Mouse (Mus musculus) CH12.LX (cell line): ENCODE measurements around the gene Nhp2. TPM values are rescaled to one million over a fixed set of nuclear protein-coding genes. Genes with fewer than 3 reads are reported as not detected.

ENCODE experiments used
- DNase-seq: peaks from one replicate; pipeline ENCODE4 v3.0.0-alpha.2; 2013; ENCODE audit errors: extremely low read depth
- H3K27ac ChIP-seq: 2 replicates; pipeline ENCODE4 v1.5.1; 2012; ENCODE audit warnings: low read depth, mild to moderate bottlenecking, control low read depth, moderate library complexity; ENCODE audit not compliant: insufficient read depth
- H3K27me3 ChIP-seq: replicated peaks from 2 replicates; pipeline ENCODE3; 2012; ENCODE audit warnings: inconsistent platforms
- H3K36me3 ChIP-seq, 2 experiments: replicated peaks in 1 of 2; 2 replicates each; pipeline versions ENCODE3 to v1.6.1; 2012; ENCODE audit warnings: inconsistent platforms in 1 of 2, low read length in 1 of 2, mild to moderate bottlenecking in 1 of 2, mixed read lengths in 1 of 2, moderate library complexity in 1 of 2; ENCODE audit not compliant: control insufficient read depth in 1 of 2, insufficient read depth in 1 of 2
- H3K4me1 ChIP-seq, 2 experiments: 2 replicates each; pipeline ENCODE4 v1.6.1; 2012; ENCODE audit warnings: inconsistent platforms in 1 of 2, moderate library complexity in 1 of 2; ENCODE audit not compliant: insufficient read depth in 2 of 2, control insufficient read depth in 1 of 2
- H3K4me2 ChIP-seq: 2 replicates; pipeline ENCODE4 v1.6.1; 2012; ENCODE audit warnings: low read depth, mild to moderate bottlenecking, control low read depth; ENCODE audit not compliant: poor library complexity, insufficient read depth, severe bottlenecking
- H3K4me3 ChIP-seq, 3 experiments: fragments of 150-350 bp in 1 of 3; sonication (generic) in 1 of 3; replicated peaks in 1 of 3; 2 replicates each; pipeline versions ENCODE3 to v1.5.1; 2011 to 2012; ENCODE audit warnings: low read depth in 2 of 3, low read length in 2 of 3, mild to moderate bottlenecking in 2 of 3, moderate library complexity in 2 of 3, control low read depth in 1 of 3, improper control_type of control experiment in 1 of 3, inconsistent platforms in 1 of 3, mixed read lengths in 1 of 3; ENCODE audit not compliant: poor library complexity in 1 of 3
- H3K79me2 ChIP-seq: replicated peaks from 2 replicates; pipeline ENCODE4 v1.6.1; 2012; ENCODE audit warnings: mild to moderate bottlenecking, moderate library complexity; ENCODE audit not compliant: control insufficient read depth, poor library complexity, insufficient read depth, severe bottlenecking; ENCODE audit errors: extremely low read depth
- H3K9ac ChIP-seq: 2 replicates; pipeline ENCODE4 v1.6.1; 2012; ENCODE audit warnings: low read depth, mild to moderate bottlenecking, control low read depth, moderate library complexity; ENCODE audit not compliant: insufficient read depth
- H3K9me3 ChIP-seq: replicated peaks from 2 replicates; pipeline ENCODE3; 2012; ENCODE audit warnings: low read length, inconsistent platforms, mixed read lengths
- BHLHE40 ChIP-seq: IDR thresholded peaks from 2 replicates; pipeline ENCODE4 v1.6.1; 2011; ENCODE audit warnings: mild to moderate bottlenecking, low read depth, low read length, improper control_type of control experiment
- CHD1 ChIP-seq: IDR thresholded peaks from 2 replicates; pipeline ENCODE4 v1.6.1; 2012; ENCODE audit warnings: low read depth, low read length, improper control_type of control experiment, inconsistent platforms
- CHD2 ChIP-seq: IDR thresholded peaks from 2 replicates; pipeline ENCODE4 v1.6.1; 2011; ENCODE audit warnings: low read length, improper control_type of control experiment
- ELF1 ChIP-seq: IDR thresholded peaks from 2 replicates; pipeline ENCODE4 v1.6.1; 2014; ENCODE audit warnings: low read depth, mild to moderate bottlenecking, inconsistent platforms, low read length, improper control_type of control experiment
- EP300 ChIP-seq: IDR thresholded peaks from 2 replicates; pipeline ENCODE4 v1.6.1; 2011; ENCODE audit warnings: low read length, improper control_type of control experiment
- ETS1 ChIP-seq: conservative IDR thresholded peaks from 2 replicates; pipeline ENCODE4 v1.6.1; 2012; ENCODE audit warnings: low read depth, mild to moderate bottlenecking, inconsistent platforms, low read length, improper control_type of control experiment, moderate library complexity
- GABPA ChIP-seq: IDR thresholded peaks from 2 replicates; pipeline ENCODE4 v1.6.1; 2012; ENCODE audit warnings: low read depth, low read length, improper control_type of control experiment, inconsistent platforms; ENCODE audit not compliant: insufficient replicate concordance
- IRF4 ChIP-seq: IDR thresholded peaks from 2 replicates; pipeline ENCODE4 v1.6.1; 2014; ENCODE audit warnings: low read depth, mild to moderate bottlenecking, inconsistent platforms, low read length, improper control_type of control experiment
- KAT2A ChIP-seq: IDR thresholded peaks from 2 replicates; pipeline ENCODE4 v1.6.1; 2012; ENCODE audit warnings: low read length, improper control_type of control experiment, inconsistent platforms; ENCODE audit not compliant: insufficient replicate concordance
- MAFK ChIP-seq: IDR thresholded peaks from 2 replicates; pipeline ENCODE4 v1.6.1; 2011; ENCODE audit warnings: low read length, improper control_type of control experiment; ENCODE audit not compliant: insufficient replicate concordance
- MEF2A ChIP-seq: IDR thresholded peaks from 2 replicates; pipeline ENCODE4 v1.6.1; 2014; ENCODE audit warnings: low read depth, mild to moderate bottlenecking, inconsistent platforms, low read length, improper control_type of control experiment, borderline replicate concordance
- MYC ChIP-seq: IDR thresholded peaks from 2 replicates; pipeline ENCODE4 v1.6.1; 2011; ENCODE audit warnings: low read depth, mild to moderate bottlenecking, improper control_type of control experiment, low read length
- NELFE ChIP-seq: IDR thresholded peaks from 2 replicates; pipeline ENCODE4 v1.6.1; 2011; ENCODE audit warnings: low read depth, low read length, improper control_type of control experiment
- POLR2A ChIP-seq: IDR thresholded peaks from 2 replicates; pipeline ENCODE4 v1.6.1; 2011; ENCODE audit warnings: low read depth, mild to moderate bottlenecking, improper control_type of control experiment, low read length
- RAD21 ChIP-seq: IDR thresholded peaks from 2 replicates; pipeline ENCODE4 v1.6.1; 2011; ENCODE audit warnings: low read depth, mild to moderate bottlenecking, low read length, improper control_type of control experiment, moderate library complexity
- RCOR1 ChIP-seq: conservative IDR thresholded peaks from 2 replicates; pipeline ENCODE4 v1.6.1; 2012; ENCODE audit warnings: low read depth, mild to moderate bottlenecking, inconsistent platforms, low read length, improper control_type of control experiment
- TBP ChIP-seq: conservative IDR thresholded peaks from 2 replicates; pipeline ENCODE4 v1.6.1; 2011; ENCODE audit warnings: low read depth, low read length, improper control_type of control experiment
- TCF12 ChIP-seq: IDR thresholded peaks from 2 replicates; pipeline ENCODE4 v1.6.1; 2014; ENCODE audit warnings: low read depth, mild to moderate bottlenecking, inconsistent platforms, low read length, improper control_type of control experiment
- UBTF ChIP-seq: IDR thresholded peaks from 2 replicates; pipeline ENCODE4 v1.6.1; 2012; ENCODE audit warnings: low read depth, mild to moderate bottlenecking, inconsistent platforms, low read length, improper control_type of control experiment, moderate library complexity
- USF2 ChIP-seq: conservative IDR thresholded peaks from 2 replicates; pipeline ENCODE4 v1.6.1; 2011; ENCODE audit warnings: low read depth, low read length, improper control_type of control experiment
- ZC3H11A ChIP-seq: IDR thresholded peaks from 2 replicates; pipeline ENCODE4 v1.6.1; 2012; ENCODE audit warnings: low read depth, mild to moderate bottlenecking, inconsistent platforms, low read length, improper control_type of control experiment
- ZMIZ1 ChIP-seq: IDR thresholded peaks from 2 replicates; pipeline ENCODE4 v1.6.1; 2012; ENCODE audit warnings: low read depth, mild to moderate bottlenecking, inconsistent platforms, low read length, improper control_type of control experiment
- dilution Hi-C: fragments of 300-500 bp; cut with MboI; formaldehyde crosslinking; loops from 2 replicates; pipeline ENCODE4 v1.14.3; 2020; ENCODE audit warnings: low sequenced_read_pairs; ENCODE audit not compliant: extremely low pct_unique_long_range_greater_than_20kb, extremely low pct_ligation_motif_present
- in situ Hi-C: fragments of 300-500 bp; cut with MboI; formaldehyde crosslinking; loops from 3 replicates; pipeline ENCODE4 v1.14.3; 2019; ENCODE audit warnings: low sequenced_read_pairs, low pct_ligation_motif_present, low pct_unique_long_range_greater_than_20kb, mixed read lengths
- polyA plus RNA-seq: library from polyadenylated mRNA; unstranded; fragments of >175 nt; gene quantifications from 2 replicates; pipeline ENCODE4 v1.2.1, GENCODE M21; 2012; ENCODE audit warnings: low read depth; ENCODE audit not compliant: insufficient read length
- total RNA-seq, 2 experiments: library from RNA; depleted of rRNA; stranded (reverse); fragments of 300-350 nt in 1 of 2; fragments of >200 nt in 1 of 2; gene quantifications; 2 replicates each; pipeline ENCODE4 v1.2.3; 2012 to 2014

The Nhp2 gene
- total and polyA plus RNA-seq, 3 experiments: 489 to 847 (median 722) TPM

DNA sequence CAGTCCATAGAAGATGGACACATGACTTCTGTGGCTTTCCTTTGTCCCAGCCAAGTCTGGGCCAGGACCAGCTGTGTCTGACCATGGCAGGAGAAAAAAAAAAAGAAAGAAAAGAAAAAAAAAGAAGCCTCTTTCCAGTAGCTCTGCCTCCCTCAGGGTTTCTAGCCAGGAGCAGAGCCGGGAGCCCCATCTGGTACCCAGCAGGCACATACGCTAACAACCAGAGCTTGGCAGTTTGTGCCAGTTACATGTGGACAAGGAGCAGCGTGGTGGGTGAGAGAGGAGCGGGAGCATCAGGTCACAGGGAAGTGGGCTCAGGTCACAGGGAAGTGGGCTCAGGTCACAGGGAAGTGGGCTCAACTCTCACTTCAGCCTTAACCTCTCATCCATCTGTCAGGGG lies 43.1 kb upstream of the Nhp2 start:
- Histone ChIP-seq H3K27me3 (peaks cover 30% of the 10 kb centered on the region), H3K4me1 (peaks cover 20 to 39% of the 10 kb centered on the region in 2 experiments), H3K27ac (no peak overlapping the region), H3K9me3 (no peaks in the 10 kb centered on the region), H3K4me2 (no peak overlapping the region), H3K4me3 (no peak overlapping the region), H3K36me3 (no peaks in the 10 kb centered on the region), H3K79me2 (no peaks in the 10 kb centered on the region), H3K9ac (no peak overlapping the region)
- in situ Hi-C loops: no loop called here
- dilution Hi-C loops: no loop called here
- no peak for DNase-seq
- TF ChIP-seq MEF2A (no peak), GABPA (no peak), RAD21 (no peak), MAFK (no peak), USF2 (no peak), ZMIZ1 (no peak), KAT2A (no peak), NELFE (no peak), MYC (no peak), EP300 (no peak), ETS1 (no peak)

- H3K36me3 ChIP-seq: no peaks in the 10 kb centered on the region
- dilution Hi-C loops (no loop called here), in situ Hi-C loops (no loop called here)
- no peak overlapping the region for H3K9ac ChIP-seq
- DNase-seq: peak; percentile 74
- no peaks in the 10 kb centered on the region for H3K9me3 ChIP-seq
- no peak overlapping the region for H3K27ac ChIP-seq
- H3K4me3 ChIP-seq: no peak overlapping the region
- peaks cover 20 to 34% of the 10 kb centered on the region in 2 experiments for H3K4me1 ChIP-seq
- TF ChIP-seq TBP (peak; percentile 63), MYC (0 out of 2 replicates have a peak, but pooled peaks have one; percentile 41), EP300 (peak; percentile 89), ZMIZ1 (no peak), BHLHE40 (no peak), IRF4 (peak; percentile 93), CHD1 (no peak), CHD2 (peak; percentile 71), TCF12 (0 out of 2 replicates have a peak, but pooled peaks have one; percentile 41), MAFK (0 out of 2 replicates have a peak, but pooled peaks have one; percentile 39), UBTF (no peak), ELF1 (peak; percentile 61), ETS1 (peak; percentile 17; the same call in 1 of the 2 replicates), ZC3H11A (no peak), POLR2A (0 out of 2 replicates have a peak, but pooled peaks have one; percentile 25), RCOR1 (peak; percentile 76; the same call in 1 of the 2 replicates)
- peak overlapping the region; percentile 46 for H3K4me2 ChIP-seq
- peaks cover 25% of the 10 kb centered on the region for H3K27me3 ChIP-seq
- H3K79me2 ChIP-seq: no peaks in the 10 kb centered on the region
These were observed 41.9 kb upstream of the Nhp2 start for GRCm38 (mm10) chr11:51577587-51577986.
